Mouse (Mus musculus) thymus, postnatal 36 days (tissue): ENCODE results near the gene Gm3336.

Experiments used
- DNase-seq, 2 experiments: peaks; one replicate each; pipeline ENCODE4 v3.0.0; 2022; ENCODE audit warnings: mixed read lengths in 2 of 2

The Gm3336 gene

DNA sequence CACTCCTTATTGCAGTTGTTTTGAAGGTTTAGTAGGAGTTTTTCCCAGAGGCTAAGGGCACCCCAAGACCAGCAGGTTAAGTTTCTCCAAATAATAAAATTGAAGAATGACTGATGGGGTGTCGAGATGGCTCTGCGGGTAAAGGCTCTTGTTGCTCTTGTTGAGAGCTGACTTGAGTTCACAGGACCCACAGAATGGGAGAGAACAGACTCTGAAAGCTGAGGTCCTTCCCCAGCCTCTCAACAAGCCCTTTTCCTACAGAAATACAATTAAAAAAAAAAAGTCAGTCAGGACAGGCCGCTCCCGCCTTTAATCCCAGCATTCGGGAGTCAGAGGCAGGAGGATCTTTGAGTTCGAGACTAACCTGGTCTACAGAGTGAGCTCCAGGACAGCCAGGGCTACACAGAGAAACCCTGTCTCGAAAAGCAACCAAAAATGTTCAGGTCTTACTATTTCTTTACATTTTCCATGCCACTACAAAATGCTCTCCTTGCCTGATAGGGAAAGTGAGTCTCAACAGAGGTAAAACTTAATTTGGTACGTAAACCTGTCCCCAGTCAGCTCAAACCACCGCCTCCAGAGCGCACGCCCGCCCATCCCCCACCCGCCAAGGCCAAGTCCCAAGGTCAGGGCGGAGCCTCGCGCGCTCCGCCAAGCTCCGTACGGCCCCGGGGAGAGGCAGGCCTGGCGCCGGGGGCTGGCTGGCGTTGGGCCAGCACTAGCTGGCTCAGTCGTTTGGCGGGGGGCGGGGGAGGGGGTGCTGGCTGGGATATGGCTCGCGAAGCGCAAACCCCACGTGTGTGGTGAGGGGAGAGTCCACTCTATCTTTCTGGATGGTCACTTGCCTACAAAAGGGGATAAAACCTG is 22.1 kb upstream of the Gm3336 start:
- peak; percentile 81 to 85 for DNase-seq

DNA sequence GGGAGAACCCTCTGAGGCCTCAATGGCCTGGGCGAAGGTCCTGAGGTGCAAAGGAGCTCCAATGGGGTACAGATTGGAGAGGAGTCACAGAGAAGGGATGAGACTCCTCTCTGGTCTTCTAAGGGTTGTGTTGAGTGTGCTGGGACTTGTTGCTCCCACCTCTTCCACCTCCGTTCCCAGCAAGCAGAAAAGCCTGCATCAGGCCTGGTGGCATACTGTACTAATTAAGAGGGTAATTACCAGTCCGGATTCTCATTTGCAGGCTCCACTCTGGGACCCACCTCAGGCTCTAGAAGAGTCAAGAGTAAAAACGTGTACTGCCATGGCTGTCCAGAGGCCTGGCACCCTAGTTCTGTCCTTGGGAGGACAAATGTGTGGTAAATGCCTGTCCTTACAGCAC is 21.4 kb upstream of the Gm3336 start:
- peak in 1 of 2 experiments; percentile 26 for DNase-seq

DNA sequence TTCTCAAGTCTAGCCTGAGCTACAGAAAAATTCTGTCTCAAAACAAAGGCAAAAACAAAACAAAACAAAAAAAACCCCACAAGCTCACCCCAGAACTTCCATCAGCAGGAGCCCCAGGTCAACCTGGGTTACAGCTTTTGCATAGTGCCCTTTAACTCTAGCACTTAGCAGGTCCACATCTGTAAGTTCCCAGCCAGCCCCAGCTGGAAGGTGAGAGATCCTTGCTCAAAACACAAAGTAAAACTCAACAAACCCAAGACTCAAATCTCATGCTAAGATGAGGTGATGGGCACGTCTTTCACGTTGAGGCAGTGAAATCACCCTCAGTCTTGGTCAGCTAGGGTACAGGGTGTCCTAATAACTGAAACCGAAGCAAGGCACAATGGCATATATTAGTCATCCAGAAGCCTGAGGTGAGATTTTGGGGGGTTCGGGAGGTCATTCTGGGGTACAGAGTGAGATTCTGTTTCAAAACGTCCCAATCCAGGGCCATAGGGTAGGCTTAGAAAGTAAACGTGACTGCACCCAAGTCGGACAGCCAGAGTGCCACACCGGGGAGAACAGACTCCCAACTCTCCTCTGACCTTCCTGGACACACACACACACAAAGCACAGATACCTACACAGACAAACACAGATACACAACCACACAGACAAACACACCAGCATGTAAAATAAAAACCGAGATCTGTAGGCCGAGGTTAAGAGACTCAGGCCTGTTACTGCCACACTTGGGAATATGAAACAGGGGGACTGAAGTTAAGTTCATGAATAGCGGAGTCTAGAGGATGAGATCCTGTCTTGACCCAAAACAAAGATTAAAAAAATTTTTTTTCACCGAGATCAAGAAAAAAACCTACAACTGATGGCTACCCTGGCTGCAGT is 20.7 kb upstream of the Gm3336 start:
- no peak for DNase-seq

DNA sequence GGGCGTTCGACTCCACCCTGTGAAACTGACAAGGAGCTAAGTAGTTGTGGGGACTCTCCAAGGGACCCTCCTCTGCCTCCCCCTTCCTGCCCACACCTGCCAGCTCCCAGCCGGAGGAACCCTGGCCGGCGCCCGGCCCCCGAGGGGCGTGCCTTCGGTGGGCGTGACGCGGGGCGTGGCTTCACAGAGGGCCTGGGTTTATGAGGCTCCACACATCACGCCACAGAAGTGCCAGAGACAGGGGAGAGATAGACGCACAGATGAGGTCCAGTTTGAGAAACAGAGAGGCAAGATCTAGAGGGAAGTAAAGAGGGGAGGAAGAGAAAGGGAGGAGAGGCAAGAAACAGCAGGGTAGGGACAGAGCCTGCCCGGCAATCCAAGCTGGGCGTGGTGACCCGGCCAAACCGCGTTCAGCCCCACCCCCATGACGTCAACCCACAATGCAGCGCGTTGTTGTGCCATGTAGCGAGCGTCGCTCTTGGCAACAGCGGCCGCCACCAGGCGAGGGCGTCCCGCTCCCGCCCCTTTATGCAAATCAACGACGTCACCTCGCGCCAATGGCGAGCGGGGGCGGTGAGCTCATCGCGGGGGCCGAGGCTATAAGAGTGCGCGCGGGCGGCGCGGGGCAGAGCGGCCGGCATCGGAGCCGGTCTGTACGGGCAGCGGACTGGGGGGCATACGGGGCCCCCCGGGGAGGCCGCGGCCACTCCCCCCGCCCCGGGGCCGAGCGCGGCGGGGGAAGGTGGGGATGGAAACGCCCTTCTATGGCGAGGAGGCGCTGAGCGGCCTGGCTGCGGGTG is 19.8 kb upstream of the Gm3336 start, which contains the start of gene Jund:
Gene Jund, plus strand, starts transcription at position 640 of the 800 bp plus-strand sequence.
- peak; percentile 99 to 100 for DNase-seq

DNA sequence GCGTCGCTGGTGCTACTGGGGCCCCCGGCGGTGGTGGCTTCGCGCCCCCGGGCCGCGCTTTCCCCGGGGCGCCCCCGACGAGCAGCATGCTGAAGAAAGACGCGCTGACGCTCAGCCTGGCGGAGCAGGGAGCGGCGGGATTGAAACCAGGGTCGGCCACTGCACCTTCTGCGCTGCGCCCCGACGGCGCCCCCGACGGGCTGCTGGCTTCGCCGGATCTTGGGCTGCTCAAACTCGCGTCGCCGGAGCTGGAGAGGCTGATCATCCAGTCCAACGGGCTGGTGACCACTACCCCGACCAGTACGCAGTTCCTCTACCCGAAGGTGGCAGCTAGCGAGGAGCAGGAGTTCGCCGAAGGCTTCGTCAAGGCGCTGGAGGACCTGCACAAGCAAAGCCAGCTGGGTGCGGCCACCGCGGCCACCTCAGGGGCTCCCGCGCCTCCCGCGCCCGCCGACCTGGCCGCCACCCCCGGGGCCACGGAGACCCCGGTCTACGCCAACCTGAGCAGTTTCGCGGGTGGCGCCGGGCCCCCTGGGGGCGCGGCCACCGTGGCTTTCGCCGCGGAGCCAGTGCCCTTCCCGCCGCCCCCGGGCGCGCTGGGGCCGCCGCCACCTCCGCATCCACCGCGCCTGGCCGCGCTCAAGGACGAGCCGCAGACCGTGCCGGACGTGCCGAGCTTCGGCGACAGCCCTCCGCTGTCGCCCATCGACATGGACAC is 19.1 kb upstream of the Gm3336 start:
- peak in 1 of 2 experiments; percentile 72 for DNase-seq

DNA sequence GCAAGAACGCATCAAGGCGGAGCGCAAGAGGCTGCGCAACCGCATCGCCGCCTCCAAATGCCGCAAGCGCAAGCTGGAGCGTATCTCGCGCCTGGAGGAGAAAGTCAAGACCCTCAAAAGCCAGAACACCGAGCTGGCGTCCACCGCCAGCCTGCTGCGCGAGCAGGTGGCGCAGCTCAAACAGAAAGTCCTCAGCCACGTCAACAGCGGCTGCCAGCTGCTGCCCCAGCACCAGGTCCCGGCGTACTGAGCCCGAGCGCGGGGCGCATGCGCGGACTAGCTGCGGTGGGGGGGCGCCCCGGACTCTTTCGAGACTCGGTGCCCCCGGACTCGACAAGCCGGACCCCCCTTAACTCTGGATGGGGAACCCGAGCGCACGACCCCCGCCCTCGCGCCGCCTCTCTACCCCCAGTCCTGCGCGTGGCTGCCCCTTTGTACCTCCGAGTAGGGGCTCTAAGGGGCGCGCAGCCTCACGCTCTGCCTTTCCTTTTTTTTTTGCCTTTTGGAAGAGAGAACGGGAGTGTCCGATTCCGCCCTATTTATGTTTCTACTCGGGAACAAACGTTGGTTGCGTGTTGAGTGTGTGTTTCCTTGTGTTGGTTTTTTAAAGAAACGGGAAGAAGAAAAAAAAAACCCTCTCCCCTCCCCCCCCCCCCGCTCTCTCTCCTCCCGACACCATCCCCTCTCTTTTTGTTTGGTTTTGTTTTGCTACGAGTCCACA is 18.3 kb upstream of the Gm3336 start:
- DNase-seq = peak; percentile 87 to 93

DNA sequence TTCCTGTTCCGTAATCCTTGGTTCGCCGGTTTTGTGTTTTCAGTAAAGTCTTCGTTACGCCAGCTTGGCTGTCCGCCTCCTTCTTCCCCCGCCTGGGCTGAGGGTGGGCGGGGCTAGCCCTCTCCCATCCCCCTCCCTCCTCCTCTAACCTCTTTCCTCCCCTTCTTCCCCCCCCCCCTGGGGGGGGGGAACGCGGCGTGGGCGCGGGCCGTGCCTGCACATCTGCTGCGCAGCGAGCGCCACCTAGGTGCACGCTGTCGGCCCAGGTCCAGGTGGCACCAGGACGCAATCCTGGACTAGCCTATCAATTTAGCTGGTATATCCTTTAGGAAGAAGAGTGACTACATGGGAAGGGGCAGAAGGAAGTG is 17.8 kb upstream of the Gm3336 start:
- DNase-seq = peak; percentile 93 to 95

DNA sequence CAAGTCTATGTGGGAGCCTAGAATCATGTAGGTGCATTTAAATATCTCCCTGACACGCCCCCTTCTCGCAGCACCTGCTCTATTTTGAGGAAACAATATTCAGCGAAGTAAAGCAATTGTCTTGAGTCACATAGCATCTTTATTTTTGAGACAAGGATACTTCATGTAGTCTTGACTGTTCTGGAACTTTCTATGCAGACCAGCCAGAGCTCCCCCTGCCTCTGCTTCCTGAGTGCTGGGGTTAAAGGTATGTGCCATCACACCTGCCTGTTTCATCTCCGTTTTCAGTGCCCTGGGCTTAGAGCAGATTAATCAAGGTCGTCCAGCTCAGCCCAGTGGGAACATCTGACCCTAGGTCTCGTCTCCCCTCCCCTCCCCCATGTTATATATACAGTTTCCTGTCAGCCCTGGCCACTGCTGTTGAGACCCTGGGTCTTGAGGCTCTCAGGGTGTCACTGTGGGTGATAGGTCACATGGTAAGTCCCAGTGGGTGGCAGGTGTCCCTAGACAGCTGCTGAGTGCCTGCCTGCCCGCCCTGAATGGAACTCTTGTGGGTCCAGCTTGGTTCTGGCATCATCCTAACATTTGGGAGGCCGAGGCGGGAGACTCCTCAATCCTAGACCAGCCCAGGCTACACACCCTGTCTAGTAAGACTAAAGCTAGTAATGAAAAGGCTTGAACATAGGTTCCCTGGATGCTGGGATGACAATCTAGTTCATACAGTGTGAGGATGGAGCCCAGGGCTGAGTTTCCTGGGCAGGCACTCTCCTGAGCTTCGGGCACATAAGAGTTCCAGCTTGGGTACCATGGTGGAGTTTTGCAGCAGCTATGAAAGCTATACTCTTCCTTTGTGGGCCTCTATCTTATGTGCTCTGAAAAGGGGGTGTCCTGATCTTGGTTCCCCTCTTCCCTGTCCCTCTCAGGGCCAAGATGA is 17.0 kb upstream of the Gm3336 start:
- peak in 1 of 2 experiments; percentile 42 for DNase-seq

DNA sequence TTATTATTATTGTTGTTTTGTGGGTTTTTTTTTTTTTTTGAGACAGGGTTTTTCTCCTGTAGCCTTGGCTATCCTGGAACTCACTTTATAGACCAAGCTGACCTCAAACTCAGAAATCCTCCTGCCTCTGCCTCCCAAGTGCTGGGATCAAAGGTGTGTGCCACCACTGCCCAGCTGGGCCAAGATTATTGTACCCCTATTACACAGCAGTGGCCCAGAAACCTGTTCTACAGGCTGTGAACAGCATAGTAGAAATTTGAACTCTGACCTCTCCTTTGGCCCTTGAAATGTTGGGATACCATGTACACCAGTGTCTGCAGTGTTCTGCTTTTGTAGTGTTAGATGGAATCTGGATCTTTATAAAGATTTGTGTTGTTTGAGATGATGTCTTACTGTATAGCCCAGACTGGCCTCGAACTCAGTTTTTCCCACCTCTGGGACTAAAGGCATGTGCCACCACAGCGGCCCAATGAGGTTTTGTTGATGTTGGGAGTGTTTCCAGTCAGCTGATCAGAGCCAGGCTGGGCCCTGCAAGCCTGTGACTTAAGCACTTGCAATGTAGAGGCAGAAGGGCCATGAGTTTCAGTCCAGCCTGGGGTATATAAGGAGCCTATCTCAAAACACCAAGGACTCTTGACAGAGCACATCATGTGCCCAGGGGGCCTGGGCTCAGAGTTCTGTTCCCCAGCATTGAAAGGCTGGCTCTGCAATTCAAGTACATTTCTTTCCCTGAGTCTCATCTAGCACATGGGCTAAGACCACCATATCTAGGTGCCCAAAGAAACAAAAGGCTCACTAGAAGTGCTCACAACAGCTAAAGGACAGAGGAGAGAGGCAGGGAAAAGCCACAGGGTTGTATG is 16.1 kb upstream of the Gm3336 start:
- no peak for DNase-seq

DNA sequence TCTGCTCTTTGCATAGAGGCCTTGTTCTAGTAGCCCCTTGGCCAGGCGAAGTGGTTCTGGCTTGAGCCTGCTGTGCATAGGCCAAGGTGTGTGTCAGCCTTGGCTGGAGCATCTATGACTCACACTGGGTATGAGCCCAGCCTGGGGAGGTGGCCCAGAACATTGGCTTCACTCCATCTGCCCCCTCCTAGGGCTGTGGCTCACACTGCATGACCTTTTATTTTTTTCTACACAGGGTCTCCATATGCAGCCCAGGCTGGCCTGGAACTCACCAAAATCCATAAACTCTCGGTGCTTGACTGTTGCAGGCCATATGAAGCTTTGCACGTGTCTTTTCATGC is 15.5 kb upstream of the Gm3336 start:
- DNase-seq = no peak

DNA sequence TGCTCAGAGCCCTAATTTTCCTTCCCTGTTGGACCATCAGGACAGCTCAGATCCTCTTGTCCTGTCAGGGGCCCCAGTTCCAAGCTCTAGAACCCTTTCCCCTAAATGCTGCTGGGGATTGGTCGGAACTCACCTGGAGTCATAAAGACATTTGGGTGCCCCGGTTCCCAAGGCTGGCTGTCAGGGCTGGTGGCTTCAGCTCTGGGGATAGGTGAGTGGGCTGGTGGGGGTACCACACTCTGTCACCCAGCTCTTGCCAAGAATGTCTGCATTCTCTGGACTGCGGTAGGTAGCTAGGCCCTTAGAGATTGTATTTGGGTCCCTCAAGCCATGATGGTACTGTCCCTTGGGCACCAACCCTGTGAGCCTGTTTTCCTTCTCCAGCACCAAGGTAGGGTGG is 15.1 kb upstream of the Gm3336 start, which contains the start of gene Iqcn:
Gene Iqcn, plus strand, starts transcription at position 171 of the 400 bp plus-strand sequence.
- DNase-seq = no peak

DNA sequence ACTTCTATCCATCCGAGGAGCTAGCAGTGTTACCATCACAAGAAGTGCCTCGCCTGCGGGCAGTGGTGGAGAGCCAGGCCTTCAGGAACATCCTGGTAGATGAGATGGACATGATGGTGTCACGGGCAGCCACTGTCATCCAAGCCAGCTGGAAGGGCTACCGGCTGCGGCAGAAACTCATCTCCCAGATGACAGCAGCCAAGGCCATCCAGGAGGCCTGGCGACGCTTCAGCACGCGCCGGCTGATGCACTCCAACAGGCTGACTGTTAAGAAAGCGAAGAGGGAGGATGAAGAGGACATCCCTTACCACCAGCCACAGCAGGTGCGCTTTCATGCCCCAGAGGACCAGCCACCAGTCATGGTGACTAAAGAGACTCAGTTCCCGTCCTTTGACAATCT is 10.1 kb upstream of the Gm3336 start:
- no peak for DNase-seq

DNA sequence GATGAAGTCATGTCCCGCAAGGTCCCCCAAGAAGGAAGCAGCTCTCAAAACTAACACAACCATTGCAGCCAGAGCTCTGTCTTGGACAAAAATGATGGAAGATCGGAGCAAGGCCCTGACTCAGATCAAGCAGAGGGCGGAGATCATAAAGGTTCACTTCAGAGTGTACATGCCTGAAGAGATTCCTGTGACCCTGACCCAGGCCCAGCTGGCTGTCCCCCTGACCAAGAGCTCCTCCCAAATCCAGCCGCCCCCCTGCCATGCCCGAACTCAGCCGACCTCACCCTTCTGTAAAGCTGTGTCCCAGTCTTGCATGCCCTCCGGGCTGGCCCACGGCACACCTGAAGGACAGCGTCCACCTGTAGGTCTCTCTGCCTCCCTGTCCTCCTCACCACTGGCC is 8.5 kb upstream of the Gm3336 start:
- no peak for DNase-seq

DNA sequence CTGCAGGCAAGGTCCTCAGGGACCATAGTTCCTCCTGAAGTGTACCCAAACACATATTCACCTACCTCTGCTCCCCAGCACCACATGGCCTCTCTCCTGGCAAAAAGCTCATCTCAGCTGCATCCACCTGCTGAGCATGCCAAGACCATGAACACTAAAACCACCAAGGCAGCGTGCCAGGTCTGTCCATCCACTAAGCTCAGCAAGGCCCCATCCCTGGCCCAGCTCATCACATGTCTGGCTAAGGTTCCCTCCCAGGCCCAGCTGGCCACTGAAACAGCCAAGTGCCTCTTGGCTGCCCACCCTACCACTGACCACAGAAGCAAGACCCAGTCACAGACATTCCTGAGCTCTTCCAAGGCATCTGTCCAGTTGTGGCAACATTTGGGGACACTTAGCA is 8.0 kb upstream of the Gm3336 start:
- DNase-seq = no peak

DNA sequence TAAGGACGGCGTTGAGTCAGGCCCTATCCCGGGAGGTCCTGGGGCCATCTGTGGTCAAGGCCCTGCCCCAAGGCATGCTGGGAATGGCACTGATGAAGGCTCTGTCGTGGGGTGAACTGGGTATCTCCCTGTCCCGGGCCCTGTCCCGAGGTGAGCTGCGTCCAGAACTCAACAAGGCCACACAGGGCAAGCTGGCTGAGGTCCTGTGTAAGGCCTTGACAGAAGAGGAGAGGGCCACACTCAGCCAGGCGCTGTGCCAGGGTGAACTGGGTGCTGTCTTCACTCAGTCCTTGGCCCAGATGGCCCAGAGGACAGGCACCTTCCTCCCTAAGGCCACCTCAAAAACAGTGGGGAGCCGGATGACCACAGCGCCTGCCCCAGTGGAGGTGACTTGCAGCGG is 7.3 kb upstream of the Gm3336 start:
- no peak for DNase-seq

DNA sequence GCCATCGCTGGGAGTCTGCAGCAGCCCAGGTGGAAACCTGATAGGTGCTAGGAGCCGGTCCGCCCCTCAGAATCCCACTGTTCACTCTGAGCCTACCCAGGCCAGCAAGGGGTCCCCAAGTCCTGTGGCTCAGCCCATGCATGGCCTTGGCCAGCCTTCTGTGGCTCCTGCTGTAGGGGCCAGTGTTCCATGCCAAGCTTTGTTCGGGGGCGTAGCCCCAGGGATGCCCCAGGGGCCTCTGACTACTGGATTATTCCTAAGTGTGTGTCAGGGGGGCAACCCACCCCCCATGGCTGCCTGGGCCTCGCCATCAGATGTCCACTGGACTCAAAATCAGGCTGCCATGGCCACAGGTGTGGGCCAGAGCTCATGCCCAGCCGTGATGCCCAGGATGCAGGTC is 4.4 kb upstream of the Gm3336 start:
- no peak for DNase-seq

DNA sequence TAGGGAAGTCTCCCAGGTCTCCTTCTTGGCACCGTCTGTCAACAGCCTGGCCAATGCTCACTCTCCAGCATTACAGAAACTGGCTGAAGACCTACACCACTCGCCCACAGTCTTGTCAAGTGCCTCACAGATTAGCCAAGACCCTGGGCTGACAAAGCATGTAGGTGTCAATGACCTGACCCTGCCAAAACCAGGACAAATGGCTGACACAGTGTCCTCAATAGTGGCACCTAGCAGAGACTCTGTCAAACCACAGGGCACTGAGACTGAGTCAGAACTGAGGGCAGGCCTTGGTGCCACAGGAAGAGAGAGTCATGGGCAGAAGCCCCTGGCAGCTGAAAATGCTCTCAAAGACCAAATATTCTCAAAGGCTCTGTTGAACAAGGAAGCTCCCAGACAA is 3.3 kb upstream of the Gm3336 start:
- no peak for DNase-seq

DNA sequence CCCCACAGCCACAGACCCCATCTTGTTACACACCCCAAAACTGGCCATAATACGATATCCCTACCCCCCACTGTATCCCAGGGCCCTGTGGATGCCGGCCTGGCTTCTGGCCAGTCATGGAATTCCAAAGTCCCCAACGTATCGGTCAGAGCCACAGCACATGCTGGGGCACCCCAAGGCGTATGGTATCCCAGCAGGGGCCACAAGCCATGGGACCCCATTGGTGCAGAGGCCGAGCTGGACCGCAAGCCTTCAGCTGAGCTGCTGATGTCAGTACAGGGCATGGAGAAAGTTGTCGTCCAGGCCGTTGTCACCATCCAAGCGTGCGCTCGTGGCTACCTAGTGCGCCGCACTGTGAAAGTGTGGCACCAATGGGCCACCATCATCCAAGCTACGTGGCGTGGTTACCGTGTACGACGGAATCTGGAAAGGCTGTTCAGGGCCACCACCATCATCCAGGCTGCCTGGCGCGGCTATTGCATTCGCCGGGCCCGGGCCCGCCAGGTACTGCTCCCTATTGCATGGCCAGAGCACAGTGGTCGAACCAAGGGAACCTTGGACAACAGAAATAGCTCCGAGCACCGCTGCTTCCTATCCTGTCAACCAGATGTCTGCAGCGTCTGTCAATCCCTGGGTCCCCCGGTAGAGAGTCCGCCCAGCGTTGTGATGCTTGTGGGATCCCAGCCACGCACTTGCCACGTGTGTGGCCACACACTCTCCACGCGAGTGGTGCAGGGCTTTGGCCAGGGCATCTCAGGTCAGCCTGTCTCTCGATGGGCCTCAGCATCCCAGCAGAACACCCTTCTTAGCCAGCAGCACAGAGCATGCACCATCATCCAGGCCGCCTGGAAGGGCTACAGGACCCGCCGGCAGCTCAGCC is 1.6 kb upstream of the Gm3336 start:
- DNase-seq = no peak
